Mouse (Mus musculus): ENCODE measurements at regions not wholly inside any gene's neighbourhood (a gene's known extent, or its start where the extent isn't known, plus 50 kb on each side); places are given as distances from the start of the nearest gene placed in this dataset.

- no peaks in the 10 kb centered on the region for H3K36me3 ChIP-seq
- no peak overlapping the region for H3K4me2 ChIP-seq
- no peak for ATAC-seq (ENCODE audit: low read depth)
- WGBS: 68% methylated on average over 17 of the region's 17 CpGs
- H3K4me1 ChIP-seq (replicated peaks): no peaks in the 10 kb centered on the region
- H3K4me3 ChIP-seq: no peak overlapping the region
- H3K27me3 ChIP-seq: no peaks in the 10 kb centered on the region
- H3K27ac ChIP-seq (replicated peaks): no peak overlapping the region
- H3K9me3 ChIP-seq: no peaks in the 10 kb centered on the region
- no peak overlapping the region for H3K9ac ChIP-seq
These were observed 618.6 kb downstream of the Epha4 start for GRCm38 (mm10) chr1:76896152-76896864.

- Histone ChIP-seq H3K4me1 (replicated peaks) (no peaks in the 10 kb centered on the region), H3K27ac (replicated peaks) (no peak overlapping the region), H3K4me3 (no peak overlapping the region), H3K9ac (no peak overlapping the region), H3K27me3 (no peaks in the 10 kb centered on the region), H3K9me3 (no peaks in the 10 kb centered on the region), H3K36me3 (no peaks in the 10 kb centered on the region), H3K4me2 (no peak overlapping the region)
- 71% methylated on average over 5 of the region's 7 CpGs for WGBS
- no peak for ATAC-seq (ENCODE audit: low read depth)
These were observed 617.5 kb downstream of the Epha4 start for GRCm38 (mm10) chr1:76897431-76897830.

DNA sequence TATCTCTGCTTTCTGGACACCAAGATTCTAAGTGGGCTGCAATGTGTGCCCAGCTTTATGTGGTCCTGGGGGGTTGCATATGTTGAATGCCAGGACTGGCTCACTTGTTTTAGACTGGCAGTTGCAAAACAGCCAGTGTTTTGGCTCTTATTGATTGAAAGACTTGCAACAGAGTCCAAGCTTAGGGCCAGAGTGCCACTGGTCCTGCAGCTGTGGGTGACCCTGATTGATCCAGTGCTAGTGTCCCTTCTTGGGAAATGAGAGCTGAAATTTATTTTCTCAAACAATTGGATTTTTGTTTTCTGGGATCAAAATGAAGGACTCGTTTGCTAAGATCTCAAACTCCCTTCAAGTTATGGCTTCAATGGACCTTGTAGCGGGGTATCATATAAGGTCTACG lies 603.4 kb downstream of the Epha4 start:
- H3K9ac ChIP-seq: no peak overlapping the region
- H3K27ac ChIP-seq (replicated peaks): no peak overlapping the region
- no peaks in the 10 kb centered on the region for H3K27me3 ChIP-seq
- no peak overlapping the region for H3K4me3 ChIP-seq
- H3K4me2 ChIP-seq: no peak overlapping the region
- no peaks in the 10 kb centered on the region for H3K4me1 ChIP-seq (replicated peaks)
- ATAC-seq (ENCODE audit: low read depth): no peak
- WGBS: 87% methylated on average over 3 of the region's 3 CpGs
- no peaks in the 10 kb centered on the region for H3K36me3 ChIP-seq
- no peaks in the 10 kb centered on the region for H3K9me3 ChIP-seq

- H3K36me3 ChIP-seq: no peaks in the 10 kb centered on the region
- H3K27me3 ChIP-seq: peaks cover 3% of the 10 kb centered on the region; the same call in 1 of the 2 replicates
- no peaks in the 10 kb centered on the region for H3K4me1 ChIP-seq (replicated peaks)
- H3K4me2 ChIP-seq: no peak overlapping the region
- ATAC-seq (ENCODE audit: low read depth): no peak
- WGBS: 46% methylated on average over 2 of the region's 2 CpGs
- H3K9ac ChIP-seq: no peak overlapping the region
- H3K9me3 ChIP-seq: no peaks in the 10 kb centered on the region
- no peak overlapping the region for H3K27ac ChIP-seq (replicated peaks)
- H3K4me3 ChIP-seq: no peak overlapping the region
These were observed 595.3 kb downstream of the Epha4 start for GRCm38 (mm10) chr1:76919541-76919940.

- H3K36me3 ChIP-seq: no peaks in the 10 kb centered on the region
- peaks cover 3% of the 10 kb centered on the region; the same call in 1 of the 2 replicates for H3K27me3 ChIP-seq
- H3K9ac ChIP-seq: no peak overlapping the region
- no peak overlapping the region for H3K27ac ChIP-seq (replicated peaks)
- ATAC-seq (ENCODE audit: low read depth): no peak
- no peaks in the 10 kb centered on the region for H3K9me3 ChIP-seq
- H3K4me1 ChIP-seq (replicated peaks): no peaks in the 10 kb centered on the region
- H3K4me3 ChIP-seq: no peak overlapping the region
- H3K4me2 ChIP-seq: no peak overlapping the region
These were observed 594.3 kb downstream of the Epha4 start for GRCm38 (mm10) chr1:76920634-76921033.

DNA sequence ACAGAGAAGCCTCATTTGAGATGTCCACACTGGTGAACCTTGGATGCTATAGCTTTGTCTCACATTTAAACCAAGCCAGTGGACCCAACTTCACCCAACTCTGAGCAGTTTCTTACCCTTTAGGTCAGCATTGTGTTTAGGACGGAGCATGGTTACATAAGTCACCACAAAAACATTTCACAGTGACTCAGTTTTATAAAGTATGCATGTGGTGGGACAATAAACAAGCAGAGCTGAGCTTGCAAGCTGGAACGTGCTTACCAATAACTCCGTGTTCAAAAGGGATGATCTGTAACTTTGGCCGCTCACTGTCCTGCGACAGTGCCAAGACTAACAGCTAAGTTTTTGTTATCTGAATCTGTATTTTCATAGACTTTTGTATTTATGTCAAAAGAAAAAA lies 587.8 kb downstream of the Epha4 start:
- H3K4me2 ChIP-seq: no peak overlapping the region
- H3K9me3 ChIP-seq: no peaks in the 10 kb centered on the region
- 86% methylated on average over 5 of the region's 5 CpGs for WGBS
- H3K4me1 ChIP-seq (replicated peaks): no peaks in the 10 kb centered on the region
- H3K4me3 ChIP-seq: no peak overlapping the region
- H3K27ac ChIP-seq (replicated peaks): no peak overlapping the region
- no peak for ATAC-seq (ENCODE audit: low read depth)
- peaks cover 3% of the 10 kb centered on the region; the same call in 1 of the 2 replicates for H3K27me3 ChIP-seq
- no peaks in the 10 kb centered on the region for H3K36me3 ChIP-seq
- H3K9ac ChIP-seq: no peak overlapping the region

- Histone ChIP-seq H3K27ac (replicated peaks) (no peak overlapping the region), H3K27me3 (peaks cover under 1% of the 10 kb centered on the region; the same call in 1 of the 2 replicates), H3K9me3 (no peaks in the 10 kb centered on the region), H3K36me3 (no peaks in the 10 kb centered on the region), H3K4me1 (replicated peaks) (no peaks in the 10 kb centered on the region), H3K4me2 (no peak overlapping the region), H3K9ac (no peak overlapping the region), H3K4me3 (no peak overlapping the region)
- WGBS: 83% methylated on average over 2 of the region's 2 CpGs
- no peak for ATAC-seq (ENCODE audit: low read depth)
These were observed 586.9 kb downstream of the Epha4 start for GRCm38 (mm10) chr1:76928035-76928434.

- H3K4me3 ChIP-seq: no peak overlapping the region
- WGBS: 85% methylated on average over 4 of the region's 4 CpGs
- H3K27ac ChIP-seq (replicated peaks): no peak overlapping the region
- H3K9ac ChIP-seq: no peak overlapping the region
- H3K4me2 ChIP-seq: no peak overlapping the region
- no peaks in the 10 kb centered on the region for H3K36me3 ChIP-seq
- no peaks in the 10 kb centered on the region for H3K9me3 ChIP-seq
- no peak for ATAC-seq (ENCODE audit: low read depth)
- no peaks in the 10 kb centered on the region for H3K4me1 ChIP-seq (replicated peaks)
- no peaks in the 10 kb centered on the region for H3K27me3 ChIP-seq
These were observed 581.4 kb downstream of the Epha4 start for GRCm38 (mm10) chr1:76933460-76933859.

GRCm38 (mm10) chr1:76942730-76943129 lies 572.2 kb downstream of the Epha4 start:
- H3K9me3 ChIP-seq: no peaks in the 10 kb centered on the region
- no peak for ATAC-seq (ENCODE audit: low read depth)
- no peak overlapping the region for H3K27ac ChIP-seq (replicated peaks)
- no peak overlapping the region for H3K9ac ChIP-seq
- no peak overlapping the region for H3K4me2 ChIP-seq
- 60% methylated on average over 3 of the region's 3 CpGs for WGBS
- no peaks in the 10 kb centered on the region for H3K27me3 ChIP-seq
- H3K4me1 ChIP-seq (replicated peaks): no peaks in the 10 kb centered on the region
- no peaks in the 10 kb centered on the region for H3K36me3 ChIP-seq
- H3K4me3 ChIP-seq: no peak overlapping the region

DNA sequence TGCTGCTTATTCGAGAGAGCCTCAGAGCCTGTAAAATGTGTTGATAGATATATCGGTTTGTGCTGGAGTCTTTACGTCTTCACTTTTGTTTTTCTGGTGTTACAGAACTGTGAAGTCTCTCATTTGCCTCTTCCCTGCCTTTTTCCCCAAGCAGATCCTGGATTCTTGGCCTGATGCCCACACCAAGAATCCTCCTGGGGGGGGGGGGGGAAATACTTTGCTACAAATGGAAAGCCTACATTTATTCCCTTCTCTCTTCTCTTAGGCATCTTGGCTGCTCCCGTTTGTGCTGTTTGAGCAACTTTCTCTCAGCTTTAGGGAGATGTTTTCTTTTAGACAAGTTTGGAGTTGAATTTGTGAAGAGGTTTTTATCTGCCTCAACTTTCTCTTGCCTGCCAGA lies 570.8 kb downstream of the Epha4 start:
- 89% methylated on average over 4 of the region's 4 CpGs for WGBS
- no peak overlapping the region for H3K4me2 ChIP-seq
- H3K36me3 ChIP-seq: no peaks in the 10 kb centered on the region
- H3K4me1 ChIP-seq (replicated peaks): no peaks in the 10 kb centered on the region
- no peak overlapping the region for H3K4me3 ChIP-seq
- no peaks in the 10 kb centered on the region for H3K9me3 ChIP-seq
- no peak overlapping the region for H3K27ac ChIP-seq (replicated peaks)
- ATAC-seq (ENCODE audit: low read depth): no peak
- H3K9ac ChIP-seq: no peak overlapping the region
- no peaks in the 10 kb centered on the region for H3K27me3 ChIP-seq

- no peaks in the 10 kb centered on the region for H3K27me3 ChIP-seq
- ATAC-seq (ENCODE audit: low read depth): no peak
- H3K4me3 ChIP-seq: no peak overlapping the region
- H3K27ac ChIP-seq (replicated peaks): no peak overlapping the region
- no peak overlapping the region for H3K4me2 ChIP-seq
- H3K9me3 ChIP-seq: no peaks in the 10 kb centered on the region
- no peaks in the 10 kb centered on the region for H3K4me1 ChIP-seq (replicated peaks)
- H3K9ac ChIP-seq: no peak overlapping the region
- no peaks in the 10 kb centered on the region for H3K36me3 ChIP-seq
These were observed 559.9 kb downstream of the Epha4 start for GRCm38 (mm10) chr1:76955031-76955430.

DNA sequence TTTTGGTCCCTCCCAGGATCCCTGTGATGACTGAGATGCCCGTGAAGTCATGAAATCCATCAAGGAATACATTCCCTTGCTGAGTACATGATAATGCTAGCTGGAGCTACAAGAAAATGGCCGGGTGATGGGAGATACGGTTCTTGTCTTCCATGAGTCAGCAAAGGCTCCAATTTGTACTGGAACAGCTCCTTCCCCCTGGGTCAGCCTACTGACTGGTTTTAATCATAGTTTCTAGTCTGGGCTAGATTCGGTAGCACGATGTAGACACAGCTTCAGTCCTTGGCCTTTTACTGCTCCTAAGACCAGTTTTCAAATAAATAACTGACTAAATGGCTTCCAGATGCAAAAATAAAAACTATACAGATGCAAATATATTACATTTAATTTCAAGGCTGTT lies 557.5 kb downstream of the Epha4 start:
- Histone ChIP-seq H3K27ac (replicated peaks) (no peak overlapping the region), H3K9me3 (no peaks in the 10 kb centered on the region), H3K4me3 (no peak overlapping the region), H3K4me1 (replicated peaks) (no peaks in the 10 kb centered on the region), H3K27me3 (no peaks in the 10 kb centered on the region), H3K4me2 (no peak overlapping the region), H3K9ac (no peak overlapping the region), H3K36me3 (no peaks in the 10 kb centered on the region)
- no peak for ATAC-seq (ENCODE audit: low read depth)
- WGBS: 78% methylated on average over 5 of the region's 5 CpGs

GRCm38 (mm10) chr1:76958706-76959105 lies 556.2 kb downstream of the Epha4 start:
- Histone ChIP-seq H3K27ac (replicated peaks) (no peak overlapping the region), H3K9ac (no peak overlapping the region), H3K36me3 (no peaks in the 10 kb centered on the region), H3K27me3 (no peaks in the 10 kb centered on the region), H3K4me3 (no peak overlapping the region), H3K4me2 (no peak overlapping the region), H3K9me3 (no peaks in the 10 kb centered on the region), H3K4me1 (replicated peaks) (no peaks in the 10 kb centered on the region)
- no peak for ATAC-seq (ENCODE audit: low read depth)
- WGBS: 84% methylated on average over 4 of the region's 4 CpGs
